Mouse (Mus musculus): ENCODE results near the gene Sirt1. TPM values are rescaled to one million over a fixed set of nuclear protein-coding genes. Genes with fewer than 3 reads are reported as not detected.
"Not testable (repeated sequence)": the region's sequence is repeated elsewhere in the genome, so short reads cannot be mapped to it uniquely, and the experiment has no call there.

Sirt1 gene
- polyA plus RNA-seq, 1 experiment: 10.5 TPM

- no peaks in the 10 kb centered on the region for H3K4me1 ChIP-seq (ENCODE audit: control insufficient read depth, insufficient read depth, low read length)
- TF ChIP-seq CTCF (IDR thresholded peaks at IDR 0.05; ENCODE audit: extremely low read depth, insufficient read depth, low read length): no peak
- no peak for TF ChIP-seq POLR2A (IDR thresholded peaks at IDR 0.05; ENCODE audit: extremely low read depth, insufficient read depth, low read length)
- H3K4me3 ChIP-seq (ENCODE audit: insufficient read depth, low read length): no peak overlapping the region
- no peak overlapping the region for H3K27ac ChIP-seq (ENCODE audit: insufficient read depth, low read length)
Observed at GRCm38 (mm10) chr10:63396963-63397362, 15.5 kb upstream of the Sirt1 start.

DNA sequence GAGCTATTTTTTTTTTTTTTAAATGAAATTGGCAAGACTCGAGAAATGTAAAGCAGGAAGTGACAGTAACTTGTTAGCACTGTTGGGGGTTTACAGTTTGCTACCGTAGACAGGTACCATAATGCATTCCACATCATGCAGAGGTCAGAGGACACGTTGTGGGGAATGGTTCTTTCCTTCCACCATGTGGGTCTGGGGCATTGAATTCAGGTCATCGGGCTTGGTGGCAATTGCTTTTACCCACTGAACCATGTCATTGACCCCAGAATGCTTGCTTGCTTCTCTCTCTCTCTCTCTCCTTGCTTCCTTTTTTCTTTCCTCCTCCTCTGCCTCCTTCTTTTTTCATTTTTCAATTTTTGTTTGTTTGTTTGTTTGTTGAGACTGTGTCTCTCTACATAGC lies 7.4 kb upstream of the Sirt1 start:
- no peak overlapping the region for H3K4me3 ChIP-seq (ENCODE audit: insufficient read depth, low read length)
- no peak overlapping the region for H3K27ac ChIP-seq (ENCODE audit: insufficient read depth, low read length)
- no peaks in the 10 kb centered on the region for H3K4me1 ChIP-seq (ENCODE audit: control insufficient read depth, insufficient read depth, low read length)
- TF ChIP-seq CTCF (IDR thresholded peaks at IDR 0.05; ENCODE audit: extremely low read depth, insufficient read depth, low read length) (no peak), POLR2A (IDR thresholded peaks at IDR 0.05; ENCODE audit: extremely low read depth, insufficient read depth, low read length) (no peak)

GRCm38 (mm10) chr10:63386991-63387390 lies 5.5 kb upstream of the Sirt1 start:
- H3K27ac ChIP-seq (ENCODE audit: insufficient read depth, low read length): no peak overlapping the region
- H3K4me1 ChIP-seq (ENCODE audit: control insufficient read depth, insufficient read depth, low read length): no peaks in the 10 kb centered on the region
- no peak for TF ChIP-seq CTCF (IDR thresholded peaks at IDR 0.05; ENCODE audit: extremely low read depth, insufficient read depth, low read length)
- TF ChIP-seq POLR2A (IDR thresholded peaks at IDR 0.05; ENCODE audit: extremely low read depth, insufficient read depth, low read length): no peak
- peak overlapping the region; percentile 77 for H3K4me3 ChIP-seq (ENCODE audit: insufficient read depth, low read length)

DNA sequence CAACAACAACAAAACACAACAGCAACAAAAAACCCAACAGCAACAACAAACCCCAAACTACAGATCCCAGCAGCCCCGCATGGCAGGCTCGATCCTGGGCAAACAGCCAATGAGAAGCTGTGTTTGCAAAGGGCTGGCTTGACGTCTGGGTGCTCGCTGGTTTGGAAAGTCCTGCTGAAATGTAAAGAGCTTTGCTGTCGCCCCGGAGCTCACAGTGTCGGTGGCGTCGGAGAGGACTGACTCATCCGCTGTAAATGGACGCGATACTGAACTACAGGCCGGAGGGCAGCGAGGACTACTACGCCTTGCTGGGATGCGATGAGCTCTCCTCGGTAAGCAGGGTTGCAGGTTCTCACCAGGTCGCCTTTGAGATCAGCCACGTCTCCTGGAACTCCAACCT lies 4.9 kb upstream of the Sirt1 start:
- Histone ChIP-seq H3K27ac (ENCODE audit: insufficient read depth, low read length) (no peak overlapping the region), H3K4me3 (ENCODE audit: insufficient read depth, low read length) (peak overlapping the region; percentile 77)

GRCm38 (mm10) chr10:63385897-63386296 lies 4.4 kb upstream of the Sirt1 start:
- H3K4me3 ChIP-seq (ENCODE audit: insufficient read depth, low read length); H3K27ac ChIP-seq (ENCODE audit: insufficient read depth, low read length); H3K4me1 ChIP-seq (ENCODE audit: control insufficient read depth, insufficient read depth, low read length): not testable (repeated sequence)

More for the DNA sequence above, 4.9 kb upstream of the Sirt1 start:
- no peaks in the 10 kb centered on the region for H3K4me1 ChIP-seq (ENCODE audit: control insufficient read depth, insufficient read depth, low read length)
- TF ChIP-seq POLR2A (IDR thresholded peaks at IDR 0.05; ENCODE audit: extremely low read depth, insufficient read depth, low read length): peak; percentile 93
- no peak for TF ChIP-seq CTCF (IDR thresholded peaks at IDR 0.05; ENCODE audit: extremely low read depth, insufficient read depth, low read length)

- Histone ChIP-seq H3K4me1 (ENCODE audit: control insufficient read depth, insufficient read depth, low read length) (no peaks in the 10 kb centered on the region), H3K4me3 (ENCODE audit: insufficient read depth, low read length) (peak within 1 kb of the TSS; percentile 52), H3K27ac (ENCODE audit: insufficient read depth, low read length) (no peak within 1 kb of the TSS)
- TF ChIP-seq POLR2A (IDR thresholded peaks at IDR 0.05; ENCODE audit: extremely low read depth, insufficient read depth, low read length) (peak; percentile 99), CTCF (IDR thresholded peaks at IDR 0.05; ENCODE audit: extremely low read depth, insufficient read depth, low read length) (peak; percentile 89)
Observed at GRCm38 (mm10) chr10:63382372-63383279, 1.1 kb upstream of the Sirt1 start, which contains the start of gene Dnajc12. Gene Dnajc12 (plus strand): TSS chr10:63382443.

DNA sequence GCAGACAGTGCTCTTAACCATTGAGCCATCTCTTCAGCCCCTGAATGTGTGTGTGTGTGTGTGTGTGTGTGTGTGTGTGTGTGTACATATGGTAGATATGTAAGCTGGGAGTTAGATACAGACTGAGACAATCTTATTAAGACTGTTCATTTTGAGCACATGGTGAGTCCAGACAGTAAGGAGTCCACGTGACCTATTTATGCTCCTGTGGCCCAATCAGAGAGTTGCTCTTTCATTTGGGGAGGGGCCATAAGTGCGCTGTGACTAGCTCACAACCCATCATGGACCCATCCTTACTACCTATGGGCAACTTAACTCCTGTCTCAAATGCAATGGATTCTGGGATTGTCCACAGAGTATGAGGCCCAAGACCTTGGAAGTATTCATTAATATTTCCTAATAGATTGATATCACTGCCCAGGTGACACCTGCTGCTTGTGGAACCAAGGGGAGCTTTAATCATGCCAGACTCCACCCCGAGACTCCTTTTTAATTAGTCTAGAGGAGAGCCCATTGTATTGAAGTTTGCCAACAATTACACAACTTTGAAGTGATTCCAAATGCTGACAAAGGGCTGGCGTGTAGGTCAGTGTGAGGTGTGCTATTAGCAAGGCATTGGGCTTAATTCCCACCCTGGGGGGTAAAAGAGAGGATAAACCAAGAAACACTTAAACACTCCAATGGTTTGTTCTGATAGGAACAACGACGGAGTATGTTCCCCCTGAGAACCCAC lies 2.4 kb downstream of the Sirt1 start:
- Histone ChIP-seq H3K4me3 (ENCODE audit: insufficient read depth, low read length) (no peak overlapping the region), H3K27ac (ENCODE audit: insufficient read depth, low read length) (no peak overlapping the region), H3K4me1 (ENCODE audit: control insufficient read depth, insufficient read depth, low read length) (no peaks in the 10 kb centered on the region)
- TF ChIP-seq POLR2A (IDR thresholded peaks at IDR 0.05; ENCODE audit: extremely low read depth, insufficient read depth, low read length) (no peak), CTCF (IDR thresholded peaks at IDR 0.05; ENCODE audit: extremely low read depth, insufficient read depth, low read length) (no peak)

GRCm38 (mm10) chr10:63377468-63377867 lies 4.0 kb downstream of the Sirt1 start:
- TF ChIP-seq POLR2A (IDR thresholded peaks at IDR 0.05; ENCODE audit: extremely low read depth, insufficient read depth, low read length) (no peak), CTCF (IDR thresholded peaks at IDR 0.05; ENCODE audit: extremely low read depth, insufficient read depth, low read length) (peak; percentile 66)
- Histone ChIP-seq H3K27ac (ENCODE audit: insufficient read depth, low read length) (no peak overlapping the region), H3K4me3 (ENCODE audit: insufficient read depth, low read length) (no peak overlapping the region), H3K4me1 (ENCODE audit: control insufficient read depth, insufficient read depth, low read length) (no peaks in the 10 kb centered on the region)

DNA sequence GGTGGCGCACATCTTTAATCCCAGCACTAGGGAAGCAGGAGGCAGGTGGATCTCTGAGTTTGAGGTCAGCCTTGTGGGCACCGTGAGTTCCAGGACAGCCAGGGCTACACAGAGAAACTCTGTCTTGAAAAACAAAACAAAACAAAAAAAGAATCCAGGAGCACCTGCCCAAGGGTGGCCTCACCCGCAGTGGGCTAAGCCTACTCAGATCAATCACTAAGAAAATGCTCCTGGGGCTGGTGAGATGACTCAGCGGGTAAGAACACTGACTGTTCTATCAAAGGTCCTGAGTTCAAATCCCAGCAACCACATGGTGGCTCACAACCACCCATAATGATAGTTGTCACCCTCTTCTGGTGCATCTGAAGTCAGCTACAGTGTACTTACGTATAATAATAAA lies 5.2 kb downstream of the Sirt1 start:
- no peaks in the 10 kb centered on the region for H3K4me1 ChIP-seq (ENCODE audit: control insufficient read depth, insufficient read depth, low read length)
- no peak overlapping the region for H3K4me3 ChIP-seq (ENCODE audit: insufficient read depth, low read length)
- no peak for TF ChIP-seq POLR2A (IDR thresholded peaks at IDR 0.05; ENCODE audit: extremely low read depth, insufficient read depth, low read length)
- TF ChIP-seq CTCF (IDR thresholded peaks at IDR 0.05; ENCODE audit: extremely low read depth, insufficient read depth, low read length): no peak
- H3K27ac ChIP-seq (ENCODE audit: insufficient read depth, low read length): no peak overlapping the region

GRCm38 (mm10) chr10:63368041-63368440 lies 13.5 kb downstream of the Sirt1 start:
- H3K4me1 ChIP-seq (ENCODE audit: control insufficient read depth, insufficient read depth, low read length): no peaks in the 10 kb centered on the region
- H3K27ac ChIP-seq (ENCODE audit: insufficient read depth, low read length): no peak overlapping the region
- TF ChIP-seq CTCF (IDR thresholded peaks at IDR 0.05; ENCODE audit: extremely low read depth, insufficient read depth, low read length): no peak
- TF ChIP-seq POLR2A (IDR thresholded peaks at IDR 0.05; ENCODE audit: extremely low read depth, insufficient read depth, low read length): no peak
- H3K4me3 ChIP-seq (ENCODE audit: insufficient read depth, low read length): no peak overlapping the region

Measured in cortical plate, adult 2 months (tissue).